Mouse (Mus musculus) adrenal gland, postnatal 25 days (tissue): ENCODE results near the gene Ppp1r32. TPM values are rescaled to one million over a fixed set of nuclear protein-coding genes. Genes with fewer than 3 reads are reported as not detected.
A peak's percentile ranks its signal among the peaks of the same experiment; 100 is the strongest.

ENCODE experiments used
- DNase-seq: peaks from one replicate; pipeline ENCODE4 v3.0.0; 2021; ENCODE audit warnings: mixed read lengths
- long read RNA-seq: library from polyadenylated mRNA; stranded (forward); transcript quantifications from one replicate; pipeline ENCODE4 v2.0.0, GENCODE M21; 2021
- total RNA-seq: library from RNA; stranded (reverse); gene quantifications from 2 replicates; pipeline ENCODE4 v1.2.3, GENCODE M21; 2021

Ppp1r32 gene
- total RNA-seq = 0.88 TPM in 1 of 2 replicates, not detected in the other
- long read RNA-seq, partial matches to known transcripts = 1 of 1 reads
- long read RNA-seq, other reads (novel, unspliced or antisense) = 0 of 1 reads

GRCm38 (mm10) chr19:10482703-10483102 lies at the start of gene Ppp1r32:
Gene Ppp1r32, minus strand, starts transcription at chr19:10482928.
- DNase-seq = no peak

GRCm38 (mm10) chr19:10530082-10530481 lies 47.4 kb upstream of the Ppp1r32 start:
- DNase-seq = no peak

GRCm38 (mm10) chr19:10525910-10526309 lies 43.2 kb upstream of the Ppp1r32 start, which contains the start of gene Sdhaf2:
Gene Sdhaf2, minus strand, starts transcription at chr19:10526142.
- DNase-seq = no peak

DNA sequence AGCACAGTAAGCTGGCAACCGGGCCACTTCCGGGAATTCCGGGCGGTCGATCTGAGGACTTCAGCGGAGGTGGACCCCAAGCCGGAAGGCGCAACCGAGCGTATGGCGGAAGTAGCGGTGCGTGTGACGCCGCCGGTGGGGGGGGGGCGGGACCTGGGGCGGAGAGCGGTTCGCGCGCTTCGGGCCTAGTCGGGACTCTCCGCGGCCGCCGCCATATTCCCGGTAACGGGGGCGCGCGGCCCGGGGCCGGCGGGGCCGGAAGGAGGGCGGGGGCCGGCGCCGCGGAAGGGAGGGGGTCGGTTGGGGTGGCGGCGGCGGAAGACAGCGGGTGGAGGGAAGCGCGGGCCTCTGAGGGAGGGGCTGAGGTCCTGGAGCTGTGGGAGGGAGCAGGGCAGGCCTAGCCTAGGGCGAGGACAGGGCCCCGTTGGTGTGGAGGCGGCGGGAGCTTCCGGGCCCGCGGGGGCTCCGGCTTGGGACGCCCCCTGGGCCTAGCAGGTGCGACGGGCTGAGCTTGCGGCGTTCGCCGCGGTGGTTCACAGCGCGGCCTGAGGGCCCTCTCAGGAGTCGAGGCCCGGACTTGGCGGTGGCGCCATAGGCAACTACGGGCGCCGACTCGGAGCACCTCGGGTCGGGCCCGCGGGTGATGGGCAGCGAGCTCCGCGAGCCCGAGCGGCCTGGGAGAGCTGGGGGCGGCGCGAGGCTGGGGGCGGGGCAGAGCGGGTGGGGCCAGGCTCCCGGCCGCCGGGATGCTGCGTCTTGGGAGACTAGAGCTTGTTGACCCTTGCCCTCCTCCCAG lies 42.6 kb upstream of the Ppp1r32 start, which contains the start of gene Cpsf7:
Gene Cpsf7 (plus strand): TSS at position 161 of the 796 bp plus-strand sequence.
- DNase-seq = peak; percentile 90

DNA sequence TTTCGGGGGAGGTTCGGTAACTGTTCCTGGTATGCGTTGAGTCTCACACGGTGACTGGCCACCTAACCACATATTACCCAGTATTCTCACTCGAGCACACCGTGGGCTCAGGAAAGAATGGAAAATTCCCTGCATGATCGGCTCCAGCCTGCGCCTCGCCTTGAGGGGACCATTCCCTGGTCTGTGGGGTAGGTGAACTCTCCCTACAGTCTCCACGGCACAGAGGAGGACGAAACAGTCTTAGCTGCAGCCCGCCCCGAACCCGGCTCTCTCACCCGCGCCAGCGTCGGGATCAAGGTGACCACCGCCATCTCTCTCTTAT lies 42.0 kb upstream of the Ppp1r32 start:
- no peak for DNase-seq

DNA sequence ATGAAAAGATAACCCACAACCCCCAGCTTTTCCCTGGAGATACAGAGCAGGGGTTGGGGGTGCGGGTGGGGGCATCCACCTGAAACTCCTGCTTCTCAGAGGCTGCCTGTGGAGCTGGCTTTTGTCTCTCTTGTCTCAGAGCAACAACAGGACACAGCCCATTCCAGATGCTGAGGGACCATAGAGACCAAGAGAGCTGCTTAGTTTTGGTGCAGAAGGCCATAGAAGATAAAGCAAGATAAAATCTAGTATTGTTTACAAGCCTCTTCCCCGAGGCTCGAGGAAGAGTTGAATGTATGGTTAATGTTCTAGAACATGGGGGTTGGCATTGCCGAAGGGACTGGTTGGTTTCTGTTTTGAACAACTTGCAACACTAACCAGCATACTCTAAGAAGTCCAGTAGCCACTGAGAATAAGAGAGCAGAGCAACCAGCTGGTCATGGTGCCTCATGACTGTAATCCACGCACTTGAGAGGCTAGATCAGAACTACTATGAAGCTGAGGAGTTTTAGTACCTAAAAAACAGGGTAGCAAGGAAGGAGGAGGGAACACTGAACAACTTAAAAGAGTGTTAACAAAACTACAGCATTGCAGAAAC lies 40.9 kb upstream of the Ppp1r32 start:
- no peak for DNase-seq

DNA sequence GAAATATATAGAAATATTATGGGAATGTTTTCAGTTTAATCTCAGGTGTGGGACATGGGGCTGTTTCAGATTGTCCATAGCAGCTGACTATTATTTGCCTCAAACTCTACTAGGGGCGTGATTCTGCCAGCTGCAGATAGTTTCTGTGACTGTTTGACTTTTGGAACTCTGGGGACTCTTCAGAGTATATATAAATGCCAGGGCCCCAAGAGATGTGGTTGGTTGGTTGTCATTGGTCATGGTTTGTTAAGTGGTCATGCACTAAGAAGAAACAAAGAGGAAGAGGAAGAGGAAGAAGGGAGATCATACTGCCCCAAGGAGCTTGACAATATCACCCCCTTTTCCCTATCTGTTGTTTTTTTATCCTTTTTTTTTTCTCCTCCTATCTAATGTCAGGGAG lies 39.2 kb upstream of the Ppp1r32 start:
- DNase-seq = no peak

GRCm38 (mm10) chr19:10520355-10520754 lies 37.6 kb upstream of the Ppp1r32 start:
- DNase-seq = no peak

DNA sequence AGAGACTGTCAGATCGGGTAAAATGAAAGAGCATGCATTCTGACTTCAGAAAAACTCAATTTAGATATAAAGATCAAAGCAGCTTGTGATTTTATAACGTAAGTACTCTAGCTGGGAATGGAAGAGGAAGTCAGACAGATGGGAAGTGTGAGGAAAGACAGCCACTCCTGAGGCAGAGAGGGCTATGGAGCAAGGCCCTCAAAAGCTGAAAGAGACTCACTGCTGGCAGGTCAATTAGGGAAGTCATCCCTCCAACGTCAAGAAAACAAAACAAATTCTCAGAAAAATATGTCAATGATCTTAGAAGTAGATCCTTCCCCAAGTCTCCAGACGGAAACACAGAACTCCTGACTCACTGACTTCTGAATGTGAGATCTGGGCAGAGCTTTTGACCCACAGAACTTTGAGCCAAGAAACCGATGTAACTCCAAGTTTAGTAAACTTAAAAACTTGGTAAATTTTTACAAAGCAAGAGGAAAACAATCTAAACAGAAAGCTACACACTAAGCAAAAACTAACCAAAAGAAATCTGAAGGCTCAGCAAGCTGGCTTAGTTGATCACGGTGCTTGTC lies 28.1 kb upstream of the Ppp1r32 start:
- no peak for DNase-seq

DNA sequence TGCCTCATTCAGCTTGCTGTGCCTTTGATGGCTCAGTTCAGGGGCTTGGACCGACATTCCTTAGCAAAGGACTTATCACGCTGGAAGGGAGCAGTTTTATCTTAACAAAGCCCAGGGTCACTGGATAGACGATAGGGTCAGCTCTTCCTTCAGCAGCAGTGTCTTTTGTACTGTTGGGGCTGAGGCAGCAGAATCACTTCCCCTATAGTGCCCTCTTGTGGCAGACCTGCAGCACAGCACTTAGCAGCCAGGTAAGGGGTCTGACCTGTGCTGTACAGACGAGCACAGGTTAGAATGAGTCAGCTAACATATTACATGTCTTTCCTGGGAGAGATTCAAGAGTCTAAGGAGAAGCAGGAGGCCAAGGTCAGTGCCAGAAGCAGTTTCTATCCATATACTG lies 19.8 kb upstream of the Ppp1r32 start:
- no peak for DNase-seq

DNA sequence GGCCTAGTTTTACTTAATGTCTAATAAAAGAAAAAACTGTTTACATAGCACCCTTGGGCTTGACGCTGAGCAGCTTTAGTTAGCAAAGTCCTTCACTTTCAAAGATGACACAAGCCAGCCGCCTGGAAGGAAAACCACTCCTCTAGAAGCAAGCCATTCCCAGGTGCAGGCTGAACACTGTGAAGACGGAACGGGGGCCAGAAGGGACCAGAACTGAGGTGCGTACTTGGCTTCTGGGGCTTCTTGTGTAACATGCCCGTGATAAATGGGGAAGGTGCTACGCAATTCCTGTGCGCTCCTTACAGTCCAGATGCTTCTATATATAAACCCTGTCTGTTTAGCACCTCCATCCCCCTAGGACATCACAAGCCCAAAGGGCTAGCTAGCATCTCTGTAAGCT lies 17.9 kb upstream of the Ppp1r32 start:
- no peak for DNase-seq

DNA sequence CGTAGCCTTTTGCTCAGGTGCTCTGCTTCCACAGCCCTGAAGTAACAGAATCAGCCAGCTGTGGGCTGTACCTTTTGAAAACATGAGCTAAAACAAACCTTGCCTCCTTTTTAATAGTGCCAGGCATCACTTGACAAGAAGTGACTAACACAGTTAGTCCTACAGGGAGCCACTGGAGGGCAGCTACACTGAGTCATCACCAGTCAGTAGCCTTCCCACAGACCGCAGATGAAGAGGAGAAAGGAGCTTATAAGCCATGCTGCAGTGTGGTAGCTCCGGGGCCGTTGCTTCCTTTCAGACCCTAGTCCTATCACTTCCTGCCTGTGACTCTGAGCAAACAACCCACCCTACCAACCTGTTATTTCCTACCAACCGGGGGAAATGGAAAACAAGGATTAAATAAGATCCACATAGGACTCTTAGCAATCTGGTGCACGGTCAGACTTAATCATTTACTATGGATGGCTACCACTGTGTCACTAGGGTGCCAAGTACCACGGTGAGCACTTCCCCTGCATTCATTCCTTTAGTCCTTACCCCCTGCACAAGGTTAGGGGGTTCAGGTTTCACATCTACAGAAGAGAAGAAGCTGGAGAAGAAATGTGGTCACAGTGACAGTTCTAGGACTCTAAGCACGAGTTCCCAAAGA lies 14.9 kb upstream of the Ppp1r32 start:
- DNase-seq = no peak

DNA sequence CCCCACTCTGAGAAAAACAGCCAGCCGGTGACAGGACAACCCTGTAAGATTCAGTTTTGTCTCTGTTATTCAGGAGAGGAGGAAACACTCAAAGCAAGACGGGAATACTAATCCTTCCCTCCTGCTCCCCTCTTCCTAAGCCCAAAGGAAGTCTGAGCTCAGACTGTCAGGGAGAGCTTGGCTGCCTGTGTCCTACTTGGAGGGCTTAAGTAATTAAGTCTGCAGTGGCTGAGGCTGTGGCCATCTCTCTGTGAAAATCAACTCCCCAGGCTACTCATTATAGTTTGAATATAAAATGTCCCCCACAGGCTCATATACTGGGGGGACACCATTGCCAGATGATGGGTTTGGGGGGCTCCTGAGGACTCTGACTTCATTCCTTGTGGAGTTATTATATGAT lies 14.2 kb upstream of the Ppp1r32 start:
- DNase-seq = no peak

DNA sequence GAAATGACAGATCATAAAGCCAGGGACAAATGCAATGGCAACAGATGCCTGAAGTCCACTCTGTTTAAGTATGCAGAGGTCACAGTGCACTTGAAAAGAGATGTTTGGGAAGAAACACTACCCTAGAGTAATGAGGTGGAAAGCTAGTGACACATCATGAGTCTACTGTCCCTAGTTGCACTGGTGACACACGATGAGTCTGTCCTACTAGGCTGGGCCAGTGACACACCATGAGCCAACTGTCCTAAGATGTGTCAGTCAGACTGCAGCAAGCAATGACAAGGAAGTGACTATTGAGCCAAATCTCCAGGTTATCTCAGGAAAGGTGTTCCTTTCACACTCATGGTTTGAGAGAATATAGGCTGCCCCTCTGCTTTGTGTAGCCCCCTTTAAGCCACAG lies 12.9 kb upstream of the Ppp1r32 start:
- peak; percentile 31 for DNase-seq

DNA sequence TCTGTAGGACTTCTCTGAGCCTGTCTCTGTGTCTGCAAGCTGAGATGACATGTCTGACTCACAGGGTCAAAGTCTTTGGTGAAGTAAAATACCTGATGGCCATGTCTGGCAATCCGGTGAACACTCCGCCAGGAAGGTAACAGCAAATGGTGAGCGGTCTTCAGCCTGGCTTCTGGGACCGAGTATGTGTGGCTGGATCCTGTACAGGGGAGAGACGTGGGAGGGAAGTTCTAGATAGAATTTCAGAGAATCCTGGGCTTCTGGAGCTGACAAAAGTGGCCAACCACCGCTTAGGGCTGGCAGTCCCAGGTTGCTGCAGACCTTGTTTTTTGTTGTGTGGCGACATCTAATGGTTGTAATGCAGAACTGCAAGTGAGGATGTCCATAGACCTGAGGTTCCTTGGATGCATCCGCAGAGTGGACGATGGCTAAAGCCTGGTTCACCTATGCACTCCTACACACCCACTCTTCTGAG lies 3.6 kb upstream of the Ppp1r32 start:
- DNase-seq = no peak

DNA sequence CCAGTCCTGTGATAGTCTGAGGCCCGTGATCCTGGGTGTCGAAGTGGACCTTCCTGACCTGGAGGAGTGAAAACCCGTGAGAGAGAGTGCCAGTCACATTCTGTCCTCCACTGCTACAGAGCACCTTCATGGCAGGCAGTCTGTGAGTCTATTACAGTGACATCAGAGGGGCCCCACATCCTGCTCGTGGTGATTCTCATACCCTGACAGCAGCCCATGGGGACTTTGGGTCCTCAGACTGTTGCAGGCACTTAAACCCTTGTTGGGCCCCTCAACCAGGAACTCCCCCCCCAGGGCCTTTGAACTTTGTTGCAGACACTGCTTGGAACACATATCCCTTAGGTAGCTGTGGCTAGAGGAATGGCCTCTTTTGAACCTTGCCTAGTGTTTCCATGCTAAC lies 3.2 kb downstream of the Ppp1r32 start:
- DNase-seq = no peak

GRCm38 (mm10) chr19:10473779-10474178 lies 8.9 kb downstream of the Ppp1r32 start:
- DNase-seq = no peak

DNA sequence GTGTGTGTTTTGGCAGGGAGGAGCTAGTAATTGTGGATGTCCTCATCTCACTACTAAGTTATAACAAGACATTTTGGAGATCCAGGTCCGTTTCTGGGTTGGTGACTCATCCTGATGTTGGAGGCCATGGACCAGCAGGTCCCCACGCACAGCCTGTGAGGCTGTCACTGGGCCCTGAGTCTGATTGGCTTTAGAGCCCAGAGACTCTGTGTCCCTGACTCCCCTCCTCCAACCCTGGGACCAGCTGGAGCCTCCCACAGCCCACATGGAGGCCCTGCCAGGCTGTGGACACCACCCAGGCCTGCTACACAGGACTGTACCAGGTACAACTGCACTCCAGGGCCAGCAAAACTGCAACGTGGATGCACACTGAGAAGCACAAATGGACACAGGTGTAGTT lies 9.8 kb downstream of the Ppp1r32 start:
- no peak for DNase-seq

DNA sequence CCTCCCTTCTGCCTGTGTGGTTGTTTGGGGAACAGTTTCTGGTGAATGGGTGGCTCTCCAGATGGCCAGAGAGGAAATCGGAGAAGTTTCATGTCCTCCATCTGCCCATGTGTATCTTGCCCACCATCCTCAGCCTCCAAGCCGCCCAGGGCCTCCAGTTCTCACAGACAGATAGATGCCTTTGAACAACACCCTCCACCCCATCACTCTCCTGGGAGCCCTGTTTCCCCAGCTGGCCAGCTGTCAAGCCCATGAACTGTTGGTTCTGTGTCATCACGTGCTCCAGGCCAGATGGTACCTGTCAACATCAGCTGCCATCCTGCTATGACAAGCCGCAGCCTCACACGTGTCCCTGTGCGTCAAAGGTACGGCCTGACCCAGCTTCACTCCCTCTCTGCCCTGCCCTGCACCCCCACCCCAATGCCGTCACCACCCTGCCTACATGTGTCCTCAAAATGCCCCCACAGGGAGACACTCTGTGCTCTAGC lies 13.5 kb downstream of the Ppp1r32 start:
- DNase-seq = no peak

DNA sequence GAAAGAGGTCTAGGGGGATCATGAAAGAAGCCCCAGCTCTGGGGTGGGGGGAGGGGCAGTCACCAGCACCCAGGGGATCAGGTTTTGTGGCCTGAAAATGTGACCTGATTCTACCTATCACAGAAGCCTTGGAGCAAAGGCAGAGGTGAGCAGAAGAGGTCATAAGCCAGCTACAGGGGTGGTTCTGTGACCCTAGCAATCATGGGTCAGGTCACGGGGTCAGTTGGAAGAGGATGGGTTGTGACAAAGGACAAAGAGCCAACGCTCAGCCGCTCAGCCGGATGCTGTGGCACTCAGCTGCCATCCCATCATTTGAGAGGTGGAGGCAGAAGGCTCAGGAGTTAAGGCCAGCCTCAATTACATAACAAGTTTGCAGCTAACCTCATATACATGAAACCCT lies 18.3 kb downstream of the Ppp1r32 start:
- DNase-seq = no peak

- DNase-seq = no peak
Measured at GRCm38 (mm10) chr19:10461584-10461983, 21.1 kb downstream of the Ppp1r32 start.

DNA sequence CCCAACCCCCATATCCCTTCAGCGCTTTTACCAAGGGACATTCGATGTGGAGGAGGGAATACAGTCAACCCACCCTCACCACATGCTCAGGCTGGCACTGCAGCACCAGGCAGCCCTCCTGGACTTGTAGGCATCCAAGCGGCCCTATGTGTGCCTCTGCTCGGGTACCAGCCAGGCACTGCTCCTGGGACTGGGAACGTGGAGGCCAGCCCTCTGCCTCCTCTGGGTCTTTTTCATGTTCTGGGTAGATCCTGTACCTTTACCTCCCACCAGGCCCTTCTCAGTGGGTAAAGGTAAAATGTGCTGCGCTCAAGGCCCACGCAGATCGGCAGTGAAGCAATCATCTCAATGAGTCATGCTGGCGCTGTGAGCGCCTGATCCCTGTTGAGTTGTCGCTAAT lies 22.8 kb downstream of the Ppp1r32 start:
- no peak for DNase-seq

- peak; percentile 35 for DNase-seq
Measured at GRCm38 (mm10) chr19:10458096-10458495, 24.6 kb downstream of the Ppp1r32 start.
